16 mouse cellular contexts compared by ENCODE assay signal in genomic region chr1:53794279-53794678, GRCm38 (mm10).
"Had no signal": no experiment of that assay in that cellular context is flagged by ENCODE, and none has a peak within 500 bp of the region (broad histone marks: within the 10 kb centered on the region; RNA-seq: fewer than 3 reads in every experiment).

No protein-coding gene starts in this region.

- H3K4me1 ChIP-seq: lung, embryonic 15.5 days; midbrain, embryonic 13.5 days; midbrain, embryonic 15.5 days; neural tube, embryonic 12.5 days had no signal

- H3K27ac ChIP-seq: lung, embryonic 15.5 days; macrophage; midbrain, embryonic 13.5 days; midbrain, embryonic 15.5 days; neural tube, embryonic 12.5 days had no signal

- H3K9ac ChIP-seq: liver, postnatal 0 days; lung, embryonic 15.5 days; midbrain, embryonic 13.5 days; midbrain, embryonic 15.5 days; neural tube, embryonic 12.5 days had no signal

- DNase-seq: liver, postnatal 0 days; lung, adult 2 months; lung, postnatal 36 days; right cerebral cortex, postnatal 14 days; spleen, adult 18-20 months; thymus, adult 18-20 months; thymus, postnatal 14 days; thymus, postnatal 36 days had no signal

- H3K4me2 ChIP-seq: lung, embryonic 15.5 days; midbrain, embryonic 11.5 days; midbrain, embryonic 13.5 days; midbrain, embryonic 15.5 days; neural tube, embryonic 12.5 days had no signal

- H3K36me3 ChIP-seq: lung, embryonic 15.5 days; midbrain, embryonic 13.5 days; midbrain, embryonic 15.5 days; neural tube, embryonic 12.5 days had no signal

- H3K9me3 ChIP-seq: lung, embryonic 15.5 days; megakaryocyte, embryonic 14.5 days; midbrain, embryonic 13.5 days; midbrain, embryonic 15.5 days; neural tube, embryonic 12.5 days had no signal

- H3K4me3 ChIP-seq: lung, embryonic 15.5 days; megakaryocyte, embryonic 14.5 days; midbrain, embryonic 13.5 days; midbrain, embryonic 15.5 days; neural tube, embryonic 12.5 days had no signal

- ATAC-seq: liver, postnatal 0 days; lung, postnatal 0 days; midbrain, embryonic 13.5 days; midbrain, embryonic 15.5 days had no signal

- H3K27me3 ChIP-seq: lung, embryonic 15.5 days; megakaryocyte, embryonic 14.5 days; midbrain, embryonic 13.5 days; midbrain, embryonic 15.5 days; neural tube, embryonic 12.5 days had no signal
